Mouse (Mus musculus): ENCODE measurements around the gene Gm17018. TPM values are rescaled to one million over a fixed set of nuclear protein-coding genes. Genes with fewer than 3 reads are reported as not detected.
A peak's percentile ranks its signal among the peaks of the same experiment; 100 is the strongest.

Gm17018 gene
- polyA plus RNA-seq (2014; fragmentation: Nextera tagmentation; extraction: Ambion mirVana) = 34.7 and 36.8 TPM in 2 replicates

DNA sequence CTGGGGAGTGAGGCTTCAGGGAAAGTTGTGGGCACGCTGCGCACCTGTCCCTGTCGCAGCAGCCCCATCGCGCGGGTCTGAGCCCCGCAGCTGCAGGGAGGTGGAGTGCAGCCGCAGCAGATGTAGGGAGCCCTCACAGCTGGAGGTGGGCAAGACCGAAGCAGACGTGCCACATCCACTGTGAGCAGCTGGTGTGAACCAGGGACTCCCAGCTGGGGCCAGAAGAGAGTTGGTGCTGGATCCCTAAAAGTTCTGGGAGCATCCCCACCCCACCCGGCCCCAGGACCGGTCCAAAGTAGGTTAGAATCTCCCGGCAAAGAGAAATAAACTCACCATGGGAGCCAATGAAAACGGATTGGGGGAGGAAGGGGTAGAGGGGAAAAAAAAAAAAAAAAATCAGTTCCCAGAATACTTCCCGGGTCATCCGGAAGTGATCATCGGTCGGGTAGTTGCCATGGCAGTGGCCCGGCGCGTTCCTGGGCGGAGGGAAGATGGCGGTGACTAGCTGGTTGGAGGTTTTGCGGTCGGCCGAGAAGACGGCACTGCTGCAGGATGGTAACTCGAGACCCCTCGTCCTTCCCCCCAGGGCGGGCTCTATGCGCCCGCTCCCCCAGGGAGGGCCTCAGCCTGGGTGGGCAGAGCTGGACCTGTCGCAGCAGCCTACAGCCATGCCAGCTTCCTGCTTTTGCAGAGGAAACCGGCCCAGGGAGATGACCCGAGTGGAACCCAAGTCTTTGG is at the start of gene Gm17018, which contains the start of gene Poll:
Gm17018 (plus strand) TSS at position 463 of the 738 bp plus-strand sequence.
Poll (minus strand) TSS at position 379 of the 738 bp plus-strand sequence.
- Histone ChIP-seq H3K27ac (ENCODE audit: low read depth, low read length) (no peak within 1 kb of the TSS), H3K36me3 (ENCODE audit: control insufficient read depth, insufficient read depth, low read length) (no peaks in the 10 kb centered on the region), H3K9me3 (ENCODE audit: control insufficient read depth, low read length) (no peaks in the 10 kb centered on the region), H3K4me3 (ENCODE audit: low read depth, low read length) (peak within 1 kb of the TSS; percentile 76), H3K9ac (ENCODE audit: low read depth, low read length) (peak within 1 kb of the TSS; percentile 72), H3K4me2 (peak within 1 kb of the TSS; percentile 73), H3K4me1 (replicated peaks; ENCODE audit: control insufficient read depth, insufficient read depth, low read length) (peaks cover 8% of the 10 kb centered on the region), H3K27me3 (replicated peaks; ENCODE audit: control insufficient read depth, insufficient read depth, low read length) (no peaks in the 10 kb centered on the region)
- DNase-seq (ENCODE audit: low spot score) = peak; percentile 86
- under 1% methylated on average over 35 of the region's 35 CpGs for WGBS
- peak; percentile 84 for ATAC-seq (replicated peaks; ENCODE audit: low FRiP score)

GRCm38 (mm10) chr19:45510680-45511079 is 49.7 kb upstream of the Gm17018 start:
- no peak overlapping the region for H3K27ac ChIP-seq (ENCODE audit: low read depth, low read length)
- DNase-seq (ENCODE audit: low spot score) = no peak
- no peaks in the 10 kb centered on the region for H3K27me3 ChIP-seq (replicated peaks; ENCODE audit: control insufficient read depth, insufficient read depth, low read length)
- no peaks in the 10 kb centered on the region for H3K4me1 ChIP-seq (replicated peaks; ENCODE audit: control insufficient read depth, insufficient read depth, low read length)
- no peak overlapping the region for H3K9ac ChIP-seq (ENCODE audit: low read depth, low read length)
- ATAC-seq (replicated peaks; ENCODE audit: low FRiP score) = no peak
- H3K4me2 ChIP-seq = no peak overlapping the region
- WGBS = 56% methylated on average over 3 of the region's 3 CpGs
- no peak overlapping the region for H3K4me3 ChIP-seq (ENCODE audit: low read depth, low read length)
- no peaks in the 10 kb centered on the region for H3K9me3 ChIP-seq (ENCODE audit: control insufficient read depth, low read length)
- H3K36me3 ChIP-seq (ENCODE audit: control insufficient read depth, insufficient read depth, low read length) = no peaks in the 10 kb centered on the region

- H3K36me3 ChIP-seq (ENCODE audit: control insufficient read depth, insufficient read depth, low read length) = no peaks in the 10 kb centered on the region
- H3K4me3 ChIP-seq (ENCODE audit: low read depth, low read length) = no peak overlapping the region
- no peak overlapping the region for H3K4me2 ChIP-seq
- DNase-seq (ENCODE audit: low spot score) (no peak), ATAC-seq (replicated peaks; ENCODE audit: low FRiP score) (no peak)
- no peaks in the 10 kb centered on the region for H3K4me1 ChIP-seq (replicated peaks; ENCODE audit: control insufficient read depth, insufficient read depth, low read length)
- H3K27me3 ChIP-seq (replicated peaks; ENCODE audit: control insufficient read depth, insufficient read depth, low read length) = no peaks in the 10 kb centered on the region
- 90% methylated on average over 4 of the region's 4 CpGs for WGBS
- H3K9me3 ChIP-seq (ENCODE audit: control insufficient read depth, low read length) = no peaks in the 10 kb centered on the region
- no peak overlapping the region for H3K27ac ChIP-seq (ENCODE audit: low read depth, low read length)
- no peak overlapping the region for H3K9ac ChIP-seq (ENCODE audit: low read depth, low read length)
These were observed 49.0 kb upstream of the Gm17018 start for GRCm38 (mm10) chr19:45511406-45511805.

GRCm38 (mm10) chr19:45515341-45515740 is 45.1 kb upstream of the Gm17018 start:
- Histone ChIP-seq H3K27ac (ENCODE audit: low read depth, low read length) (no peak overlapping the region), H3K36me3 (ENCODE audit: control insufficient read depth, insufficient read depth, low read length) (peaks cover 4% of the 10 kb centered on the region; the same call in 1 of the 2 replicates), H3K4me3 (ENCODE audit: low read depth, low read length) (no peak overlapping the region), H3K9ac (ENCODE audit: low read depth, low read length) (no peak overlapping the region), H3K4me1 (replicated peaks; ENCODE audit: control insufficient read depth, insufficient read depth, low read length) (no peaks in the 10 kb centered on the region), H3K27me3 (replicated peaks; ENCODE audit: control insufficient read depth, insufficient read depth, low read length) (no peaks in the 10 kb centered on the region), H3K4me2 (no peak overlapping the region), H3K9me3 (ENCODE audit: control insufficient read depth, low read length) (no peaks in the 10 kb centered on the region)
- WGBS = 82% methylated on average over 2 of the region's 2 CpGs
- no peak for DNase-seq (ENCODE audit: low spot score)
- no peak for ATAC-seq (replicated peaks; ENCODE audit: low FRiP score)

GRCm38 (mm10) chr19:45516264-45516663 is 44.2 kb upstream of the Gm17018 start:
- Histone ChIP-seq H3K4me1 (replicated peaks; ENCODE audit: control insufficient read depth, insufficient read depth, low read length) (no peaks in the 10 kb centered on the region), H3K9ac (ENCODE audit: low read depth, low read length) (no peak overlapping the region), H3K27me3 (replicated peaks; ENCODE audit: control insufficient read depth, insufficient read depth, low read length) (no peaks in the 10 kb centered on the region), H3K36me3 (ENCODE audit: control insufficient read depth, insufficient read depth, low read length) (peaks cover 5% of the 10 kb centered on the region), H3K4me2 (no peak overlapping the region), H3K9me3 (ENCODE audit: control insufficient read depth, low read length) (no peaks in the 10 kb centered on the region), H3K27ac (ENCODE audit: low read depth, low read length) (no peak overlapping the region), H3K4me3 (ENCODE audit: low read depth, low read length) (no peak overlapping the region)
- WGBS = 90% methylated on average over 12 of the region's 12 CpGs
- ATAC-seq (replicated peaks; ENCODE audit: low FRiP score) = no peak
- DNase-seq (ENCODE audit: low spot score) = no peak

- H3K4me3 ChIP-seq (ENCODE audit: low read depth, low read length) = no peak overlapping the region
- peaks cover 10% of the 10 kb centered on the region for H3K36me3 ChIP-seq (ENCODE audit: control insufficient read depth, insufficient read depth, low read length)
- H3K27ac ChIP-seq (ENCODE audit: low read depth, low read length) = no peak overlapping the region
- no peak overlapping the region for H3K4me2 ChIP-seq
- no peak for DNase-seq (ENCODE audit: low spot score)
- WGBS = 75% methylated on average over 7 of the region's 7 CpGs
- no peak overlapping the region for H3K9ac ChIP-seq (ENCODE audit: low read depth, low read length)
- H3K4me1 ChIP-seq (replicated peaks; ENCODE audit: control insufficient read depth, insufficient read depth, low read length) = peaks cover 21% of the 10 kb centered on the region
- H3K27me3 ChIP-seq (replicated peaks; ENCODE audit: control insufficient read depth, insufficient read depth, low read length) = no peaks in the 10 kb centered on the region
- H3K9me3 ChIP-seq (ENCODE audit: control insufficient read depth, low read length) = no peaks in the 10 kb centered on the region
- 0 out of 2 replicates have a peak, but pooled peaks have one; percentile 60 for ATAC-seq (replicated peaks; ENCODE audit: low FRiP score)
These were observed 33.0 kb upstream of the Gm17018 start for GRCm38 (mm10) chr19:45527382-45527781.

- no peaks in the 10 kb centered on the region for H3K9me3 ChIP-seq (ENCODE audit: control insufficient read depth, low read length)
- H3K4me1 ChIP-seq (replicated peaks; ENCODE audit: control insufficient read depth, insufficient read depth, low read length) = peaks cover 21% of the 10 kb centered on the region
- peaks cover 9% of the 10 kb centered on the region for H3K36me3 ChIP-seq (ENCODE audit: control insufficient read depth, insufficient read depth, low read length)
- no peak for ATAC-seq (replicated peaks; ENCODE audit: low FRiP score)
- H3K4me3 ChIP-seq (ENCODE audit: low read depth, low read length) = no peak overlapping the region
- 70% methylated on average over 10 of the region's 10 CpGs for WGBS
- H3K27me3 ChIP-seq (replicated peaks; ENCODE audit: control insufficient read depth, insufficient read depth, low read length) = no peaks in the 10 kb centered on the region
- no peak overlapping the region for H3K4me2 ChIP-seq
- no peak overlapping the region for H3K27ac ChIP-seq (ENCODE audit: low read depth, low read length)
- no peak for DNase-seq (ENCODE audit: low spot score)
- H3K9ac ChIP-seq (ENCODE audit: low read depth, low read length) = no peak overlapping the region
These were observed 32.4 kb upstream of the Gm17018 start for GRCm38 (mm10) chr19:45527931-45528534.

DNA sequence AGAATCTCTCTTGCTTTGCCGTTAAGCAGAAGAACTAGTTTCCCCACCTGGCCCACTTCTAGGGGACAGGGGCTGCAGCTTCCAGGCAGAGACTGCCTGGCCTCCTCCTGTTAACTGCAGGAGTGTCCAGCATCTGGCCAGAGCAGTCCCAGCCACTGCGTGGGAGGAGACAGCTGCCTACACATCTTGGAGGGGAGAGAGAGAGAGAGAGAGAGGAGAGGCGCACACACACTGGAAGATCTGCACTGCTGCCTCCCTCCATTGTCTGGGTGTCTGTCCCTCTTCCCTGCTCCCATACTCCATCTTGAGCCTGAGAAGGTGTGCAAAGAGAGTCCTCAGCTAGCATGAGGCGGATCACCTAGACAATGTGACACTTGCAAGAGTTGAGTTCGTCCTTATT is 31.1 kb upstream of the Gm17018 start:
- no peaks in the 10 kb centered on the region for H3K9me3 ChIP-seq (ENCODE audit: control insufficient read depth, low read length)
- WGBS = 83% methylated on average over 5 of the region's 5 CpGs
- H3K27me3 ChIP-seq (replicated peaks; ENCODE audit: control insufficient read depth, insufficient read depth, low read length) = no peaks in the 10 kb centered on the region
- H3K36me3 ChIP-seq (ENCODE audit: control insufficient read depth, insufficient read depth, low read length) = peaks cover 8% of the 10 kb centered on the region
- DNase-seq (ENCODE audit: low spot score) (no peak), ATAC-seq (replicated peaks; ENCODE audit: low FRiP score) (no peak)
- H3K27ac ChIP-seq (ENCODE audit: low read depth, low read length) = no peak overlapping the region
- H3K9ac ChIP-seq (ENCODE audit: low read depth, low read length) = no peak overlapping the region
- H3K4me1 ChIP-seq (replicated peaks; ENCODE audit: control insufficient read depth, insufficient read depth, low read length) = peaks cover 21% of the 10 kb centered on the region
- no peak overlapping the region for H3K4me3 ChIP-seq (ENCODE audit: low read depth, low read length)
- H3K4me2 ChIP-seq = no peak overlapping the region
